Mouse (Mus musculus) gonadal fat pad, adult 2 months (tissue): ENCODE data around the gene Efl1. TPM values are rescaled to one million over a fixed set of nuclear protein-coding genes. Genes with fewer than 3 reads are reported as not detected.

ENCODE experiments used
- DNase-seq: peaks from one replicate; pipeline ENCODE4 v3.0.0-alpha.2; 2012; ENCODE audit warnings: low read depth
- polyA plus RNA-seq: library from polyadenylated mRNA; depleted of rRNA; stranded (reverse); fragments of >200 nt; gene quantifications from 2 replicates; pipeline ENCODE4 v1.2.3, GENCODE M21; 2012; rRNA removed

Gene Efl1
- polyA plus RNA-seq, 1 experiment, result 6.4 TPM

- DNase-seq, result no peak
Measured at GRCm38 (mm10) chr7:82811140-82811851, 162.9 kb downstream of the Efl1 start.

GRCm38 (mm10) chr7:82812186-82813155 is 164.1 kb downstream of the Efl1 start:
- DNase-seq, result no peak

GRCm38 (mm10) chr7:82819541-82819940 is 171.1 kb downstream of the Efl1 start:
- no peak for DNase-seq

- no peak for DNase-seq
Measured at GRCm38 (mm10) chr7:82820661-82821060, 172.2 kb downstream of the Efl1 start.

- no peak for DNase-seq
Measured at GRCm38 (mm10) chr7:82821501-82821900, 173.1 kb downstream of the Efl1 start.

GRCm38 (mm10) chr7:82822528-82822927 is 174.1 kb downstream of the Efl1 start:
- no peak for DNase-seq

Other genes with a start within 250 kb of the Efl1 start
- 3.4 and 3.5 TPM in 2 replicates for gene Saxo2, start 86 bp upstream of the Efl1 start, polyA plus RNA-seq
- gene Mex3b, start 218.7 kb downstream of the Efl1 start, polyA plus RNA-seq, result 2.9 and 3.0 TPM in 2 replicates